Mouse (Mus musculus) erythroblast, embryonic 14.5 days (primary cell): ENCODE results near the gene Traf4.

Experiments used
- GATA1 ChIP-seq: IDR thresholded peaks from 2 replicates; pipeline ENCODE4 v1.6.1; 2012; ENCODE audit warnings: low read length, inconsistent platforms, mixed read lengths
- TAL1 ChIP-seq: IDR thresholded peaks from 3 replicates; pipeline ENCODE4 v1.6.1; 2012; ENCODE audit warnings: low read length, inconsistent platforms, mixed read lengths

DNA sequence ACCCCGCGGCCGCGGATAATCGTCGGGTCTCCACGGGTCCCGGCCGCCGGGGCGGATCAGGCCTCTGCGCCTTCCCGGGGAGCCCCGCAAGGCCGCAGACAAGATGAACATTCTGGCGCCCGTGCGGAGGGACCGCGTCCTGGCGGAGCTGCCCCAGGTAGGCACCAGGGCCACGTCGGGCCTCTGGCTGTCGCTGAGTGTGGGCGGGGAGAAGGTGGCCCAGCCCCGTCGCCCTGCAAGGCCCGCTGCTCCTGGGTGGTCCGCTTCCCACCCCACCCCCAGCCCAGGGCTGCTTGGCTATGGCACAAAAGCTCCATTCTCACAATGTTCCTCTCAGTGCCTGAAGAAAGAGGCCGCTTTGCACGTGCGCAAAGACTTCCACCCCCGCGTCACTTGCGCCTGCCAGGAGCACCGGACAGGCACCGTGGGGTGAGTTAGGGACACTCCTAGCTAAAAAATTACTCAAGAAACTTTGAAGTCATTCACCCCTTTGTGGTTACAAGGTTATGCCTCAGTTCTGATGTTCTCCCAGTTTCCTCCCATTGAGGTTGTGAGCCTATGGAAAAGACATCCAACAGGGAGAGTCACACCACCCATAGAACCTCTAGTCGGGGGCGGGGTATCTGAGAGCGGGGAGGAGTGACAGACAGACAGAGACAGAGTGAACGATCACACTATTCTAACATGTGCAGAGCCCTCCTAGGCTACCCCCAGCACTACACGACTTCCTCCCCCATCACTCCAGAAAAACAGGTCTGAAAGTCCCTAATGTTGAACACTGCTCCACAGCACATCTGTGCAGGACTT, 24.0 kb upstream of the Traf4 start:
- TF ChIP-seq GATA1 (no peak), TAL1 (no peak)
